Mouse (Mus musculus) olfactory bulb, adult 2 months (tissue): ENCODE results near the gene Eftud2. TPM values are rescaled to one million over a fixed set of nuclear protein-coding genes. Genes with fewer than 3 reads are reported as not detected.
A peak's percentile ranks its signal among the peaks of the same experiment; 100 is the strongest.

Source experiments
- H3K27ac ChIP-seq: fragments of 200-500 bp; 2 replicates; pipeline ENCODE4 v1.5.1; 2012; ENCODE audit warnings: low read depth, low read length; ENCODE audit not compliant: insufficient read depth
- H3K4me1 ChIP-seq: fragments of 200-500 bp; 2 replicates; pipeline ENCODE4 v1.6.1; 2012; ENCODE audit warnings: low read length; ENCODE audit not compliant: control insufficient read depth, insufficient read depth
- H3K4me3 ChIP-seq: fragments of 200-500 bp; 2 replicates; pipeline ENCODE4 v1.5.1; 2012; ENCODE audit warnings: mild to moderate bottlenecking, low read depth, low read length, moderate library complexity; ENCODE audit not compliant: insufficient read depth
- CTCF ChIP-seq: fragments of 200-500 bp; IDR thresholded peaks from 2 replicates; pipeline ENCODE4 v1.5.1; 2012; ENCODE audit warnings: low read depth, mild to moderate bottlenecking, low read length, moderate library complexity; ENCODE audit not compliant: insufficient read depth
- POLR2A ChIP-seq: fragments of 200-500 bp; IDR thresholded peaks from 2 replicates; pipeline ENCODE4 v1.6.1; 2012; ENCODE audit warnings: mild to moderate bottlenecking, low read depth, low read length, moderate library complexity; ENCODE audit not compliant: insufficient read depth
- WGBS: fragments of 180-500 bp; shearing (Covaris S2); methylation state at CpG from one replicate; pipeline ENCODE4 v1.1.7; 2018; 5-methylcytosine and 5-hydroxymethylcytosine counted together
- polyA plus RNA-seq: library from polyadenylated mRNA; stranded (reverse); fragments of >200 nt; gene quantifications from 2 replicates; pipeline ENCODE4 v1.2.4, GENCODE M21; 2012; ENCODE audit warnings: low replicate concordance; ENCODE audit not compliant: missing spikeins, insufficient read depth, insufficient read length

Gene Eftud2
- polyA plus RNA-seq, 1 experiment: 433 TPM

DNA sequence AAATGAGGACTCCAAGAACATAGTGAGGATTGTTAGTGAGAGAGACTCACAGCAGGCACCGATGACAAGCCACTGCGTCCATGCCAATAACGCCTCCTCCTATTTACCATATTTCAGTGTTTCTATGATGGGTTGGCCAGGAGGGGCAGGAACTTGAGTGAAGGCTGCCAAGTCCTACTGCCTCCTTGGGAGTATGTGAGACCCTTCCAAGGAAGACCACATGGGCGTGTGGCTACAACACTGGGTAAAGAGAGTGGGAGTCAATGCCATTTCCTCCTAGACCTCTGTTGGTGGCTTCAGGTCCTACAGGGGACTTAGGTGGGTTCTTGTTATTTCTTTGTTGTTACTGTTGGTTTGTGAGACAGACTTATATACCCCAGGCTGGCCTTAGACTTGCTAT, 20.4 kb upstream of the Eftud2 start:
- H3K27ac ChIP-seq: no peak overlapping the region
- no peaks in the 10 kb centered on the region; the same call in 1 of the 2 replicates for H3K4me1 ChIP-seq
- WGBS: 27% methylated on average over 4 of the region's 4 CpGs
- no peak overlapping the region for H3K4me3 ChIP-seq
- TF ChIP-seq POLR2A (no peak), CTCF (no peak)

DNA sequence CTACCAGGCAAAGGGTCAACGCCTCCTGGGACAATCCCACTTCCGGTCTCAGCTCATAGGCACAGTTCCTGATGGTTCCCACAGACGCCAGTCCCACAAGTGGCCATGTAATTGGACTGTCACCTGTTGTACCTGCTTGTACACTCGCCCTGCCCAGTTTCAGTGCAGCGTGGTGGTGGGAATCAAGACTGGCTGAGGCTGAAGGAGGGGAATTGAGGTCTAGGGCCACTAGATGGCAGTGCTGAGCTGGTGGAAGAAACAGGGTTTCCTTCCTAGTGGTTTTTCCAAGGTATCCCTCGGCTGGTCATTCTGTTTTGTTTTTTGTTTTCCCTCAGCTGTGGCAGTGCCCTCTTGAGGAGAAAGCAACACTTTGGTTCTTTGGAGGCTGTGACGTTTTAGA, 20.0 kb upstream of the Eftud2 start, which contains the start of gene Gfap:
TSS of gene Gfap (minus strand) at position 150 of the 400 bp plus-strand sequence.
- Histone ChIP-seq H3K27ac (no peak within 1 kb of the TSS), H3K4me1 (no peaks in the 10 kb centered on the region; the same call in 1 of the 2 replicates), H3K4me3 (no peak within 1 kb of the TSS)
- 10% methylated on average over 7 of the region's 7 CpGs for WGBS
- peak; percentile 67; the same call in 1 of the 2 replicates for TF ChIP-seq CTCF
- TF ChIP-seq POLR2A: no peak

DNA sequence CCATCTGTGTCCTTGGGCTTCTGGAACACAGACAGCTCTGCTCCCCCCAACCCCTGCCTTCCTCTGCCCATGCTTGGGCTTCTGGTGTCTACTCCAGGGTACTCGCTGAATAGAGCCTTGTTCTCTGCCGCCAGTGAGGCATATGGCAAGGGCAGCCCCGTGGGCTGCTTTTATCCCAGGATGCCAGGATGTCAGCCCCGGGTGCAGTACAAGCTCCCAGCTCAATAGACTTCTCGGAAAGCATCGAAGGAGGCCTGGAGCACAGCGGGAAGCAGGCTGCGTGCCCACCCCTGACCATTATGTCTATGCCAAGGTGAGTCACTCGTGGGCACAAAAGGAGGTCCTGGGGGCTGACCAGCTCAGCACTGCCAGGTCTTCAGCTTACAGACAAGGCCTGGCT, 17.6 kb upstream of the Eftud2 start:
- no peak overlapping the region for H3K27ac ChIP-seq
- H3K4me1 ChIP-seq: 0 out of 2 replicates have a peak, but pooled peaks cover 2% of the 10 kb centered on the region
- WGBS: 48% methylated on average over 9 of the region's 9 CpGs
- no peak overlapping the region for H3K4me3 ChIP-seq
- TF ChIP-seq POLR2A (no peak), CTCF (no peak)

- peaks cover 8% of the 10 kb centered on the region for H3K4me1 ChIP-seq
- 65% methylated on average over 20 of the region's 20 CpGs for WGBS
- peak overlapping the region; percentile 6 for H3K4me3 ChIP-seq
- TF ChIP-seq CTCF (no peak), POLR2A (no peak)
- H3K27ac ChIP-seq: no peak overlapping the region
These were observed 15.9 kb upstream of the Eftud2 start for GRCm38 (mm10) chr11:102896641-102897040.

GRCm38 (mm10) chr11:102895779-102896178, 15.0 kb upstream of the Eftud2 start:
- WGBS: 90% methylated on average over 9 of the region's 9 CpGs
- Histone ChIP-seq H3K4me3 (peak overlapping the region; percentile 1; the same call in 1 of the 2 replicates), H3K27ac (no peak overlapping the region), H3K4me1 (peaks cover 8% of the 10 kb centered on the region)
- TF ChIP-seq CTCF (no peak), POLR2A (no peak)

GRCm38 (mm10) chr11:102894716-102895115, 13.9 kb upstream of the Eftud2 start:
- no peak overlapping the region for H3K4me3 ChIP-seq
- no peak overlapping the region for H3K27ac ChIP-seq
- H3K4me1 ChIP-seq: peaks cover 8% of the 10 kb centered on the region
- 95% methylated on average over 4 of the region's 4 CpGs for WGBS
- TF ChIP-seq POLR2A (no peak), CTCF (no peak)

GRCm38 (mm10) chr11:102893015-102893651, 12.3 kb upstream of the Eftud2 start:
- TF ChIP-seq CTCF (no peak), POLR2A (no peak)
- 23% methylated on average over 43 of the region's 43 CpGs for WGBS
- Histone ChIP-seq H3K27ac (no peak overlapping the region), H3K4me3 (peak overlapping the region; percentile 21), H3K4me1 (peaks cover 13% of the 10 kb centered on the region)

GRCm38 (mm10) chr11:102890096-102890495, 9.3 kb upstream of the Eftud2 start:
- no peak overlapping the region for H3K27ac ChIP-seq
- peaks cover 19% of the 10 kb centered on the region for H3K4me1 ChIP-seq
- WGBS: 77% methylated on average over 5 of the region's 5 CpGs
- no peak overlapping the region for H3K4me3 ChIP-seq
- TF ChIP-seq POLR2A (no peak), CTCF (no peak)

DNA sequence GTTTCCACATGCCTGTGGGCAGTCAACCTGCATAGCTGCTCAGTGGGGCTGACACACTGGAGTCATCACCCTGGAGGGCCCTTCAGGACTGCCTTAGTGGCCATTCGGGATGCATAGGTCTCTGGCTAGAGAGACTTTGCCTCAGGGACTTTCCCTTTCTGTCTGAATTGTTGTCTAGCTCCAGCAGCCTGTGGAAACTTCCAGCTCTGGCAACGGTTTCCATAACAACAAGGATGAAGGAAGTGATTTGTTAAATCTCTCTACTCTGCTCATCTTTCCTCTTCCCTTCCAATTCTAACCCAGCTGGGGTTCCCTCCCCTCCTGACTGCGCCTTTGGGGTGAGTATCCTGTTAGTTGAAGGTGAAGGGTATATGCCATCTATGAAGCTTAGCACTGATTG, 7.3 kb upstream of the Eftud2 start:
- Histone ChIP-seq H3K4me3 (no peak overlapping the region), H3K27ac (peak overlapping the region; percentile 56; the same call in 1 of the 2 replicates), H3K4me1 (peaks cover 25% of the 10 kb centered on the region)
- WGBS: 17% methylated on average over 3 of the region's 3 CpGs
- TF ChIP-seq CTCF: no peak
